Mouse (Mus musculus): ENCODE results near the gene Nfia. TPM values are rescaled to one million over a fixed set of nuclear protein-coding genes. Genes with fewer than 3 reads are reported as not detected.

The Nfia gene
- polyA plus RNA-seq, 1 experiment = 41.2 TPM

DNA sequence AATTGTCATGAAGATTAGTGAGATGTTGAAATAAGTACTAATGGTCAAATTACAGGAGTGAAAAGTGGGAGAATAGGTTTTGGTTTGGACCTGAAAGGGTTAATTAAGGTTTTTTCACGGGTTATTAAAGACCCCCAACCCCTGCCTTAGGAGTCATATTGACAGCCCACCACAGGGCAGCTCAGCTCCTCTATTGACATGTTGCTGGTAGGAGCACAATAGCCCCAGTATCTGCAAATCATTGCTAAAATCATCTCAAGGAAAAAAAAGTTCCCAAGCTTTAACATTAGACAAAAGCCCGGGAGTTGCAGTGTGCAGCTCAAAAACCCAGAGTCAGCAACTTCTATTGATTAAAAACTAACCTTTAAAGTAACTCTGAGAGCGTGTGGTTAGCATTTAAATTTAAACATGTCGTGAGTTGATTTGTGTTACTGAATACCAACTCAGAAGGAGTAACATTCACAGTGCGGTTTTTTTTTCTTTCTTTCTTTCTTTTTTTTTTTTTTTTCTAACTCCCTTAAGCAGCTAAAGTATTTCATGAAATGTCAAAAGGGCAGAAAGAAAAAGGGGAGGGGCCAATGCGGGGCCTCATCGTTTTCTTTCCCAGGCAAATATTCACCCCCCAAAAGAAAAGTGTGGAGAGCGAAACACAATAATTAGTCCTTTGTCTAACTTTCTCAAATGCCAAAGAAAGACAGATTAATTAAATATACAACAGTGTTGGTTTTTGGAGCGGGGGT, 335.6 kb downstream of the Nfia start:
- Histone ChIP-seq H3K4me1 (ENCODE audit: control insufficient read depth, insufficient read depth, low read length) (peaks cover 10% of the 10 kb centered on the region), H3K4me3 (replicated peaks; ENCODE audit: insufficient read depth, low read depth, low read length) (no peak overlapping the region), H3K27ac (ENCODE audit: insufficient read depth, low read length) (no peak overlapping the region), H3K27me3 (ENCODE audit: control insufficient read depth, insufficient read depth, low read length) (no peaks in the 10 kb centered on the region)
- 62% methylated on average over 9 of the region's 9 CpGs for WGBS
- TF ChIP-seq POLR2A (IDR thresholded peaks at IDR 0.05; ENCODE audit: borderline replicate concordance, insufficient read depth, low read length) (no peak), CTCF (IDR thresholded peaks at IDR 0.05; ENCODE audit: borderline replicate concordance, insufficient read depth, low read depth, low read length) (no peak)
- no peak for DNase-seq

DNA sequence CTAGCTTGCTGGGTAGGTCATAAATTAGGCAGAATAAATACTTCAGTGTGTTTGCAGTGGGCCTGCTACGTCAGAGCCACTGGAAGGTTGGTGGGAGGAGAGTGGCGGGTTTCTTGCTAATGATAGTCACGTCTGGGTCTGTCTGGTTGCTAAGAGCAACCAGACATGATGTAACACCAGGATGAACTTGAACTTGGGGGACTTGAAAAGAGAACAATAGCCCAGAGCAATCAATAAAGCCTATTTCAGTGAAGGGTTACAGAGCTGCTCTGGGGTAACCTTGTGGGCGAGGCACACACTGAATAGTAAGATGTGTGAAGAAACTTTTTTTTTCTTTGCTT, 336.1 kb downstream of the Nfia start:
- Histone ChIP-seq H3K4me3 (replicated peaks; ENCODE audit: insufficient read depth, low read depth, low read length) (no peak overlapping the region), H3K4me1 (ENCODE audit: control insufficient read depth, insufficient read depth, low read length) (peaks cover 10% of the 10 kb centered on the region), H3K27me3 (ENCODE audit: control insufficient read depth, insufficient read depth, low read length) (no peaks in the 10 kb centered on the region), H3K27ac (ENCODE audit: insufficient read depth, low read length) (no peak overlapping the region)
- TF ChIP-seq POLR2A (IDR thresholded peaks at IDR 0.05; ENCODE audit: borderline replicate concordance, insufficient read depth, low read length) (no peak), CTCF (IDR thresholded peaks at IDR 0.05; ENCODE audit: borderline replicate concordance, insufficient read depth, low read depth, low read length) (no peak)
- no peak for DNase-seq
- WGBS = 89% methylated on average over 4 of the region's 4 CpGs

DNA sequence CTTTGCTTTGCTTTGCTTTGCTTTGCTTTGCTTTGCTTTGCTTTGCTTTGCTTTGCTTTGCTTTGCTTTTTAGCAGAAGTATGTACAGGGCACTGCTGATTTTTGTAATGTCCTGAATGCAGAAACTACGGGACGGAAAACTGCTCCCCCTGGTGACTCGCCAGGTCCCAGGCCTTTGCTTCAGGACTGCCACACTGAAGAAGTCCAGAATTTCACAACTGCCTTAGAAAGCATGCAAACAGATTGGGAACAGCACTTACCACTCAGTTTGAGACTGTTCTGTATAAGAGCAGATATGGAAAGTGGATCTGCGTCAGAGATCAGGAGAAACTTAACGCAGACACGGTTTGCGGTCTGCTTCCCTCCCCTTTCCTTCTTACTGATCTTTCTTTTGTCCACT, 336.5 kb downstream of the Nfia start:
- Histone ChIP-seq H3K4me1 (ENCODE audit: control insufficient read depth, insufficient read depth, low read length) (peaks cover 10% of the 10 kb centered on the region), H3K27ac (ENCODE audit: insufficient read depth, low read length) (no peak overlapping the region), H3K27me3 (ENCODE audit: control insufficient read depth, insufficient read depth, low read length) (no peaks in the 10 kb centered on the region), H3K4me3 (replicated peaks; ENCODE audit: insufficient read depth, low read depth, low read length) (no peak overlapping the region)
- TF ChIP-seq POLR2A (IDR thresholded peaks at IDR 0.05; ENCODE audit: borderline replicate concordance, insufficient read depth, low read length) = no peak
- TF ChIP-seq CTCF (IDR thresholded peaks at IDR 0.05; ENCODE audit: borderline replicate concordance, insufficient read depth, low read depth, low read length) = peak; percentile 75
- 36% methylated on average over 7 of the region's 7 CpGs for WGBS
- DNase-seq = peak; percentile 69 to 71

DNA sequence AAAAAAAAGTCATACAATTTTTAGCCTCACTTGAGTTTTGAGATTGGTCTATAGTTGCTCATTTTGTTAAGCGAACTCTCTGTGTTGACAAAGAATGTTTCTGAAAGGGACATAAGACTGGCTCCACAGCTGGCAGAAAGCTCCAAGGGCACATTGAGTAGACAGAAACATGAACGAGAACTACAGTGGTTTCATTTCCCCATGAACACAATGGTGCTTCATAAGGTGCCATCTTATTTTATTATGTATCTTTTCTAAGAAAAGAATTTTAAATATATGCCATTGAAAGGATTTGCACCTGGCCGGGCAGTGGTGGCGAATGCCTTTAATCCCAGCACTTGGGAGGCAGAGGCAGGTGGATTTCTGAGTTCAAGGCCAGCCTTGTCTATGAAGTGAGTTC, 337.4 kb downstream of the Nfia start:
- Histone ChIP-seq H3K4me1 (ENCODE audit: control insufficient read depth, insufficient read depth, low read length) (peaks cover 4% of the 10 kb centered on the region), H3K27ac (ENCODE audit: insufficient read depth, low read length) (no peak overlapping the region), H3K4me3 (replicated peaks; ENCODE audit: insufficient read depth, low read depth, low read length) (no peak overlapping the region), H3K27me3 (ENCODE audit: control insufficient read depth, insufficient read depth, low read length) (no peaks in the 10 kb centered on the region)
- TF ChIP-seq CTCF (IDR thresholded peaks at IDR 0.05; ENCODE audit: borderline replicate concordance, insufficient read depth, low read depth, low read length) (no peak), POLR2A (IDR thresholded peaks at IDR 0.05; ENCODE audit: borderline replicate concordance, insufficient read depth, low read length) (no peak)
- DNase-seq = no peak
- 92% methylated on average over 4 of the region's 4 CpGs for WGBS

DNA sequence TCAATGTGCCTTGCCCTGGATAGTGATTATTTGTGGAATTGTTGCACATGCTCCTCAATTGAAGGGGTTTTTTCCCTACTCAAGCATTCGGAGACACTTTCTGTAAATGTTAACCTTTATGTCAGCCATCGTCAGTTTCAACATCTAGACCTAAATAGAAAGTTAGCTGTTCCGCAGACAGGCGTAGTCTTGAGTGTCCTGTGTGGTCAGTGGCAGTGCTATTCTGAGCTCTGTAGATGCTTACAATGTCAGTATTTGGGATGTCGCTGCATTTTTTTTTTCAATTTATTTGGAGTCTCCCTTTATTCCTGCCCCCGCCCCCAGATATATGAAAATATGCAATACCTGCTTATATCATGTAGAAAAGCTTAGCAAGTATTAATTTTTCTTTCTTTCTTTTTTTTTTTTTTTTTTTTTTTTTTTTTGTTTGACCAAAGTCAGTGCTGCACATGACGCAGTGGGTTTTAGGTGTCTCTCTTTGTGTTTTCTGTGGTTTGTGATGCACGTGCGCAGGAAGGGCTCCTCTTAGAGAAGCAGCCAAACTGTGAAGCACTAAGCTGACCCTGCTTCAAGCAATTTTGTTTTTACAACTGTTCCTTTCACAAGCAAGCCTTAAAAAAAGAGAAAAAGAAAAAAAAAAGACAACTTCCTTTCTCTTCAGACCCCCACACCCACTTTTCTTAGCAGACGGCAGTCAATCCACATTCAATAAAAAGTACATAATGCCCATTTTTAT, 340.9 kb downstream of the Nfia start:
- H3K27me3 ChIP-seq (ENCODE audit: control insufficient read depth, insufficient read depth, low read length) = no peaks in the 10 kb centered on the region
- TF ChIP-seq CTCF (IDR thresholded peaks at IDR 0.05; ENCODE audit: borderline replicate concordance, insufficient read depth, low read depth, low read length) = no peak
- no peak for TF ChIP-seq POLR2A (IDR thresholded peaks at IDR 0.05; ENCODE audit: borderline replicate concordance, insufficient read depth, low read length)
- no peak overlapping the region for H3K4me3 ChIP-seq (replicated peaks; ENCODE audit: insufficient read depth, low read depth, low read length)
- H3K4me1 ChIP-seq (ENCODE audit: control insufficient read depth, insufficient read depth, low read length) = no peaks in the 10 kb centered on the region; the same call in 1 of the 2 replicates
- no peak for DNase-seq
- H3K27ac ChIP-seq (ENCODE audit: insufficient read depth, low read length) = no peak overlapping the region
- WGBS = 93% methylated on average over 10 of the region's 10 CpGs

DNA sequence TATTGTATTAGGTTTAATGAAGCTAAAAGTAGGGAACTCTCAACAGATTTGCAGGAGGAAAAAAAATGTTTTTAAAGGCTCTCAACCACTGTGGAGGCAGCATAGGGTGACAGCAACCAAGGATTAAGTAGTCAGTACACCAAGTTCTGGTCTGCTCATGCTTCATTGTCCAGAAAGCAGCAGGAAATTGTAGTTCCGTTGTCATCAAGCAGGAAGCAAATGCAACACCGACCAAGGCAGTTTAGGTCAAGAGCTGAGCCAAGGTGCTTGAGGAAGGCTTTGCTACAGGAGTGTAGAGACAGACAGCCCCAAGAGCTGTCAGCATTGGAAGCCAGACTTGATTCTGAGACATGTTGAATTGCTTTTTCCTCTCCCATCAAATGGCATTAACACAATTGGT, 342.4 kb downstream of the Nfia start:
- WGBS = 32% methylated on average over 2 of the region's 2 CpGs
- no peak for DNase-seq
- no peaks in the 10 kb centered on the region; the same call in 1 of the 2 replicates for H3K4me1 ChIP-seq (ENCODE audit: control insufficient read depth, insufficient read depth, low read length)

DNA sequence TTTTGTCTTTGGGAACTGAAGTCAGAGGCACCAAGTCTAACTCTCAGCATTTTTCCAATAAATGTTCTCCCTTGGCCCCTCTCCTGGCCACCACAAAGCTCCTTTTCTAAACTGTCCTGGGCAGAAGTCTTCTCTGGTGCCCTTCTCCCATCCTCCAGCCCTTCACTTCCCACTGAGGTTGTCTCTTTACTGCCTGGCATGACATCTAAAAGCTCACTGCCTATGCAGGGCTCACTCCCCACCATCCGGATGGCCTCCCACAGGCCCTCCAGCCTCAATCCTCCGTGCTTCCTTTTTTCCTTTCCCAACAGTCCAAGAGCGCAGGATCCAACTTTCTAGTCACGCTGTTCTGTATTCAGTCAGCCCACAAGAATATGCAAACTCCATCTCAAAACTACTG, 342.9 kb downstream of the Nfia start:
- no peak overlapping the region for H3K4me3 ChIP-seq (replicated peaks; ENCODE audit: insufficient read depth, low read depth, low read length)
- TF ChIP-seq CTCF (IDR thresholded peaks at IDR 0.05; ENCODE audit: borderline replicate concordance, insufficient read depth, low read depth, low read length) (no peak), POLR2A (IDR thresholded peaks at IDR 0.05; ENCODE audit: borderline replicate concordance, insufficient read depth, low read length) (no peak)
- DNase-seq = no peak
- WGBS = 68% methylated on average over 4 of the region's 4 CpGs
- H3K4me1 ChIP-seq (ENCODE audit: control insufficient read depth, insufficient read depth, low read length) = no peaks in the 10 kb centered on the region; the same call in 1 of the 2 replicates
- no peak overlapping the region for H3K27ac ChIP-seq (ENCODE audit: insufficient read depth, low read length)
- no peaks in the 10 kb centered on the region for H3K27me3 ChIP-seq (ENCODE audit: control insufficient read depth, insufficient read depth, low read length)

More for the DNA sequence above, 342.4 kb downstream of the Nfia start:
- H3K27ac ChIP-seq (ENCODE audit: insufficient read depth, low read length) = no peak overlapping the region
- no peaks in the 10 kb centered on the region for H3K27me3 ChIP-seq (ENCODE audit: control insufficient read depth, insufficient read depth, low read length)
- H3K4me3 ChIP-seq (replicated peaks; ENCODE audit: insufficient read depth, low read depth, low read length) = no peak overlapping the region
- TF ChIP-seq POLR2A (IDR thresholded peaks at IDR 0.05; ENCODE audit: borderline replicate concordance, insufficient read depth, low read length) = no peak

DNA sequence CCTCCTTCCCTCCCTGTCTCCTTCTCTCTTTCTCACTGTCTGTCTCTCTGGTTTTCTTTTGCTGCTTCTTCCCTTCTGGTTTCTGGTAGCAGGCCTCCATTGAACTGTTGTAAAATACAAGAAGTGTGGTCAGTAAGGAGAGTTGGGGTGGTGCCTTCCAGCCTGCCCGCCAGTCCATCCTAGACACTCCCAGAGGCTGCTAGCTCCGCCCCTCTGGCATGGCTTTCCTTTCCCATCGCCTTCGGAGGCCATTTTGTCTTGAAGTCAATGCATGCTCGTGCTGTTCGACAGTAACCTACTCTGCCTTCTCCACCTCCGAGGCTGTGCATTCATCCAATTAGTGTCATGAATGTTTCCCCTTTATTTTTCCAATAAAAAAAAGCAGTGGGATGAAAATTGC, 343.5 kb downstream of the Nfia start:
- no peak overlapping the region for H3K27ac ChIP-seq (ENCODE audit: insufficient read depth, low read length)
- WGBS = 94% methylated on average over 7 of the region's 7 CpGs
- no peak overlapping the region for H3K4me3 ChIP-seq (replicated peaks; ENCODE audit: insufficient read depth, low read depth, low read length)
- no peak for DNase-seq
- H3K4me1 ChIP-seq (ENCODE audit: control insufficient read depth, insufficient read depth, low read length) = no peaks in the 10 kb centered on the region; the same call in 1 of the 2 replicates
- TF ChIP-seq CTCF (IDR thresholded peaks at IDR 0.05; ENCODE audit: borderline replicate concordance, insufficient read depth, low read depth, low read length) (no peak), POLR2A (IDR thresholded peaks at IDR 0.05; ENCODE audit: borderline replicate concordance, insufficient read depth, low read length) (no peak)
- H3K27me3 ChIP-seq (ENCODE audit: control insufficient read depth, insufficient read depth, low read length) = no peaks in the 10 kb centered on the region
